Mouse (Mus musculus) left cerebral cortex, postnatal 36 days (tissue): Measurements from ENCODE around the gene Zfp418. TPM values are rescaled to one million over a fixed set of nuclear protein-coding genes. Genes with fewer than 3 reads are reported as not detected.
"Not testable (repeated sequence)": the region's sequence is repeated elsewhere in the genome, so short reads cannot be mapped to it uniquely, and the experiment has no call there.

Experiments used
- DNase-seq, 2 experiments: peaks; one replicate each; pipeline ENCODE4 v3.0.0; 2021 to 2022; ENCODE audit warnings: low spot score in 2 of 2, mixed read lengths in 1 of 2
- intact Hi-C: fragments of 180-260 bp; cut with DNase I; formaldehyde crosslinking; loops from one replicate; pipeline ENCODE4 v1.15.1; 2025
- total RNA-seq, 2 experiments: library from RNA; stranded (reverse); gene quantifications; 2 replicates each; pipeline ENCODE4 v1.2.3; 2021

Zfp418 gene
- 1 to 10 TPM; 5.9 to 6.8 TPM for total RNA-seq

- peak; percentile 65 to 69 for DNase-seq
- intact Hi-C loops = loop anchor here (5.0 kb wide), 1 partner anchor 34 kb away; the partner anchor contains the start of gene Zfp773
Observed at GRCm38 (mm10) chr7:7171227-7172147, at the start of gene Zfp418. TSS of gene Zfp418 (plus strand) at chr7:7171330.

- DNase-seq = no peak
- intact Hi-C loops = no loop called here
Observed at GRCm38 (mm10) chr7:7121602-7121980, 49.5 kb upstream of the Zfp418 start.

GRCm38 (mm10) chr7:7130491-7131124 is 40.5 kb upstream of the Zfp418 start:
- not testable (repeated sequence) for DNase-seq
- intact Hi-C loops = loop anchor here (10.0 kb wide), 1 partner anchor 164 kb away; no protein-coding TSS in a partner anchor

GRCm38 (mm10) chr7:7132751-7133150 is 38.4 kb upstream of the Zfp418 start:
- intact Hi-C loops = loop anchor here (10.0 kb wide), 1 partner anchor 162 kb away; no protein-coding TSS in a partner anchor
- DNase-seq = no peak

GRCm38 (mm10) chr7:7136379-7136866 is 34.7 kb upstream of the Zfp418 start, which contains the start of gene Zfp773:
TSS of gene Zfp773 (minus strand) at chr7:7136755.
- peak; percentile 55 to 63 for DNase-seq
- intact Hi-C loops = loop anchor here (5.0 to 10.0 kb wide), 2 partner anchors 36 to 158 kb away; partner anchors contain the start of gene Zfp418

- DNase-seq = no peak
- intact Hi-C loops = no loop called here
Observed at GRCm38 (mm10) chr7:7144215-7144614, 26.9 kb upstream of the Zfp418 start.

GRCm38 (mm10) chr7:7145991-7146608 is 25.0 kb upstream of the Zfp418 start:
- no peak for DNase-seq
- intact Hi-C loops = no loop called here

- intact Hi-C loops = no loop called here
- no peak for DNase-seq
Observed at GRCm38 (mm10) chr7:7185897-7186296, 14.8 kb downstream of the Zfp418 start.

- peak in 1 of 2 experiments; percentile 6 for DNase-seq
- intact Hi-C loops = no loop called here
Observed at GRCm38 (mm10) chr7:7187417-7188190, 16.5 kb downstream of the Zfp418 start.

GRCm38 (mm10) chr7:7188191-7188942 is 17.2 kb downstream of the Zfp418 start:
- intact Hi-C loops = no loop called here
- DNase-seq = peak; percentile 77 to 82

GRCm38 (mm10) chr7:7209313-7210151 is 38.4 kb downstream of the Zfp418 start, which contains the start of gene Zfp772:
TSS of gene Zfp772 (minus strand) at chr7:7209998.
- intact Hi-C loops = not testable (repeated sequence)
- peak; percentile 19 to 39 for DNase-seq

Other genes with a start within 250 kb of the Zfp418 start
- not detected for gene Aurkc, start 176.0 kb upstream of the Zfp418 start, total RNA-seq
- gene Zfp954, start 49.8 kb upstream of the Zfp418 start, total RNA-seq = 10 to 100 TPM; 12.3 to 13.0 TPM
- 1 to 10 TPM; 1.6 to 2.8 TPM for gene Zfp773, start 34.6 kb upstream of the Zfp418 start, total RNA-seq
- 10 to 100 TPM in 1 of 2 experiments, 1 to 10 TPM in 1; 7.5 to 10.0 TPM for gene Zfp772, start 38.7 kb downstream of the Zfp418 start, total RNA-seq
- gene Vmn2r29, start 76.0 kb downstream of the Zfp418 start, total RNA-seq = 1 to 10 TPM; 1.4 to 3.5 TPM
- 10 to 100 TPM; 12.1 to 14.2 TPM for gene Gm45844, start 107.0 kb downstream of the Zfp418 start, total RNA-seq
- 100 to 1,000 TPM; 134 to 148 TPM for gene Clcn4, start 129.5 kb downstream of the Zfp418 start, total RNA-seq
- not detected for gene Vmn2r30, start 166.3 kb downstream of the Zfp418 start, total RNA-seq
- gene Gm45783, start 203.2 kb downstream of the Zfp418 start, total RNA-seq = not detected
- gene Vmn2r31, start 228.4 kb downstream of the Zfp418 start, total RNA-seq = not detected